Mouse (Mus musculus) lung, postnatal 0 days (tissue): ENCODE data around the gene Xpot.

Experiments
- CTCF ChIP-seq: IDR thresholded peaks from 2 replicates; pipeline ENCODE4 v1.5.1; 2016; ENCODE audit warnings: antibody characterized with exemption, mild to moderate bottlenecking
- EP300 ChIP-seq: IDR thresholded peaks from 2 replicates; pipeline ENCODE4 v1.6.1; 2016; ENCODE audit warnings: antibody characterized with exemption, mild to moderate bottlenecking, control low read depth

DNA sequence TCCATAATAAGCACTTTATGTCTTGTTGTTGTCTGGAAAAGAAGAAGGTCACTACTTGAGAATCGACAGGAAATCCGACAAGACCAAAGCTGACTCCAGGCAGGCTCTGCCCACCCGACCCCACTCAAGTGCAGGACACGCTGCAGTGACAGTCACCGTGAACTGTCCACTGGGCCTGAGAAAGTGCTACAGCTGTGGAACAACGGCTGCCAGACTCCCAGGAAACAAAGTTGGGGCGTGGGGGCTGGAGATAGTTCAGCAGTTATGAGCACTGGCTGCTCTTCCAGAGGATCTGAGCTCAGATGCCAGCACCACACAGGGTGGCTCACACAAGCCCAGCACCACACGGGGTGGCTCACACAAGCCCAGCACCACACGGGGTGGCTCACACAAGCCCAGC, 49.8 kb downstream of the Xpot start:
- TF ChIP-seq CTCF = no peak
- TF ChIP-seq EP300 = no peak
